Mouse (Mus musculus): ENCODE measurements around the gene Gm10354.
"Not testable (repeated sequence)": the region's sequence is repeated elsewhere in the genome, so short reads cannot be mapped to it uniquely, and the experiment has no call there.

Gm10354 gene

GRCm38 (mm10) chr5:14955928-14956706 lies 22.6 kb downstream of the Gm10354 start:
- in situ Hi-C loops (cut with MboI) = not testable (repeated sequence)

DNA sequence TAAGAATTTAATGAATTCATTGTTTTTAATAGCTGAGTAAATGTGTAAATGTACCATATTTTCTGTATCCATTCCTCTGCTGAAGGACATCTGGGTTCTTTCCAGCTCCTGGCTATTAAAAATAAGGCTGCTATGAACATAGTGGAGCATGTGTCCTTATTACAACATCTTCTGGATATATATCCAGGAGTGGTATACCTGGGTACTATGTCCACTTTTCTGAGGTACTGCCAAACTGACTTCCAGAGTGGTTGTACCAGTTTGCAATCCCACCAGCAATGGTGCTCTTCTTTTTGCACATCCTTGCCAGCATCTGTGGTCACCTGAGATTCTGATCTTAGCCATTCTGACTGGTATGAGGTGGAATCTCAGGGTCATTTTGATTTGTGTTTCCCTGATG lies 25.1 kb downstream of the Gm10354 start:
- in situ Hi-C loops (cut with MboI) = not testable (repeated sequence)

- in situ Hi-C loops (cut with MboI) = not testable (repeated sequence)
Observed at GRCm38 (mm10) chr5:14952749-14953148, 26.0 kb downstream of the Gm10354 start.

DNA sequence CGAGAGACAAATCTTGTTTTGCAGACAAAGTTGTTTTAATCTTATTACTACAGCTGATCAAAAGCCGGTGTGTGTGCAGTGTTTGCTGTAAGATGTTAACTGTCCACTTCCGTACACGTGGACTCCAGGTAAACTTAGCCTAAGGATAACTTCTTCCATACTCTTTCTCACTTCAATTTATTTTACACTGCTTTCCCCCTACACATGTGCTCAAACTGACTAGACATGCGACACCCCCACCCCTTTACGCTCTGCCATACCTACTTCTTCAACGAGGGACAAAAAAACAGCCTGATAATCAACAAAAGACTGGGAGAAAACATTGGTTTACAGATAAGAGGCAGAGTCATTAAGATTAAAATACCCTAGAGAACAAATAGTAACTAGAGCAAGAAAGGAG lies 26.9 kb downstream of the Gm10354 start:
- in situ Hi-C loops (cut with MboI) = not testable (repeated sequence)

DNA sequence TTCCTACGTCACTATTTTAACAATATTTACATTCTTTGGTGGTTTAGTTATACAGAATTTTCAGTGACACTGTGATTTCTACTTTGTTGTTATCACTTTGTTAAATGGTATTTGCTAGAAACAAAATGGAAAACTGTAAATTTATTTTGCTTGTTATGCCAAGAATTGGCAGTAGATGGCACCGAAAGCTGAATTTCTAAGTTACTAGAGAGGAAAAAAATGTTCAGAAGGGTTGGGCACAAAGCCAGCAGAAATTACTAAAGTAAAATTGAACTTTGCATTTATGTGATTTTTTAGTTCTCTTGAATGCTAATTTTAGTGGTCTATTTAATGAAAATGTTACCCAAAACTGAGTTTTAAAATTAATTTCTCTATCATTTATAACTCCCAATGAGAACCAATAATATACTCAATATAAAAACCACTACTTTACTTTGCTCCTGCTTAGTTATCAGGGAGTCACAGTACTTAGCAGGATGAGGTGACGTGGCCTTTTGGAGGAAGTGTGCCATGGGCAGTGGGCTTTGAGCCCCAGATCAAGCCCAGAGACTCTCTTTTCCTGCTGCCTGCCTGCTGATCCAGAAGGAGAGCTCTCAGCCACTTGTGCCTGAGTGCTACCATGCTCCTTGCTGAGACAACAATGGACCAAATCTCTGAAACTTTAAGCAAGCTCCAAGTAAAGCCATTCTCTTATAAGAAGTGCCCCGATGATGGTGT lies 31.1 kb downstream of the Gm10354 start:
- in situ Hi-C loops (cut with MboI) = not testable (repeated sequence)

DNA sequence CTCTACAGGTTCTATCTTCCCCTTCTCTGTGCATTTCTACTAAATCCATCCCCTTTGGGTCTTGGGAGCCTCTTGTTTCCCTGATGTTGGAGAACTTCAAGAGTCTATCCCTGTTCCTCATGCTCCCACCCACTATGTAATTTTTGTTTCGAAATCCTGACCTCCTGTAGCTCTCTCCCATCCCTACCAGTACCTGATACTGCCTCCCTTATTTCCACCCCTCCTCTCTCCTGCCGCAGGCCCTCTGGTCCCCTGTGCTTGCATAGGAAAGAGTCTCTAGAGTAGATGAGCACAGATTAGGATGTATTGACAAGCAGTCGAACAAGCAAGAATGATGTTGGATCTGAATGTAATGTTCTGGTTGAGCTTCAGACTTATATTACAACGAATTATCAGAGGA lies 33.2 kb downstream of the Gm10354 start:
- in situ Hi-C loops (cut with MboI) = not testable (repeated sequence)

GRCm38 (mm10) chr5:14941043-14941442 lies 37.7 kb downstream of the Gm10354 start:
- in situ Hi-C loops (cut with MboI) = not testable (repeated sequence)

DNA sequence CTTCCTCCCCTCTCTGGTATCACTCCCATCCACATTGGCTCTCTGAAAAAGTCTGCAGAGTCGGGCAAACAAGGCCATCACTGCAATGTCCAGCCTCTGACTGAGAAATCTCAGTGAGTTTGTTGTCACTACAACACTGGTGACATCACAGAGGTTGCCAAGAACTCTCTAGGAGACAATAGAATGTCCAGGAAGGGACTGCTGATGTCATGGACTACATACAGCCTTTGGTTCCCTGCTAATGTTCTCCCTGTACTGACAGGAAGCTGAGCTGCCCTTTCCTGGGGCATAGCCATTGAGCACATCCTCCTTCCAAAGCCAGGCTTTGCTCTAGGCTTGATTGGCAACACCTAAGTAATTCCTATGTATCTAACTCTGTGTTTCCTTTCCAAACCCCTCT lies 40.4 kb downstream of the Gm10354 start, which contains the start of gene Speer4e:
Speer4e (minus strand) TSS at position 101 of the 400 bp plus-strand sequence.
- in situ Hi-C loops (cut with MboI) = not testable (repeated sequence)

DNA sequence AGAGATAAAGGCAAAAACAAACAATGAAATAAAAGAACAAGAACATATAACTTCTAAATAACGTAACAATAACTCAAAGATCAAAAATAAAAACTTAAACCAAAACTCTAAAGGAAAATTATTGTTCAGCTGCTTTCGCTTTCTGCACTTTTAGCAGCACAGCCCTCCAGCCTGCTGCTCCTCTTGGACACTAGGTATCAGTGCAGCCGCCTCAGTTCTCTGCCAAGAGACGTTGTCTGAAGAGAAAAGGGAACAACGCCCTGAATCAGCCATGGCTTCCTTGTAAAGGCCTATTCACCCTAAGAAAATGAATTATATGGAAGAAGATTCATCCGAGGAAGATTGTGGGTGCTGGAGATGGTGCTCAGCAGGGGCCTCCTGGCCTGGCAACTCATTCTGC lies 45.0 kb downstream of the Gm10354 start:
- in situ Hi-C loops (cut with MboI) = not testable (repeated sequence)

- in situ Hi-C loops (cut with MboI) = not testable (repeated sequence)
Observed at GRCm38 (mm10) chr5:14927047-14927446, 51.7 kb downstream of the Gm10354 start.
